Mouse (Mus musculus): Measurements from ENCODE around the gene Gnb3.
"Not testable (repeated sequence)": the region's sequence is repeated elsewhere in the genome, so short reads cannot be mapped to it uniquely, and the experiment has no call there.

Gnb3 gene

GRCm38 (mm10) chr6:124814448-124814847 lies 25.6 kb downstream of the Gnb3 start:
- no peak for DNase-seq

DNA sequence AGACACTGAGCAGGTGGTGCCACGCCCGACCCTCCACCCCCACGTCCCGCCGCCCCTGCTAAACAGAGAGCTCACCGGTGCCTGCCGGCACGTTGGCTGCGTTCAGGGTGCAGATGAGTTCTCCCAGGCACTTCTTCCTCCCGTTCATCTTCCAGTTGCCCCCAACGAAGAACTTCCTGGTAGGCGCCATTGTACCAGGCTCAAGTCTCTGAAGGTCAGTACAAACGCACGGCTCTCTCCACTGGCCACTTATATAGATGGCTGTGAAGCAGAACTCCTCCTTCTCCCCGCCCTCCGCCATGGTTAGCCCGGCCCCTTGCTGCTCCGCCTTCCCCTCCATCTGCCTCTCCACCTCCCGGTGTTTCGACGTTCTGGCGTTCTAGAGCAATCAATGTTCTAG lies 26.1 kb downstream of the Gnb3 start, which contains the start of gene Tpi1:
Gene Tpi1, minus strand, starts transcription at position 364 of the 400 bp plus-strand sequence.
- peak; percentile 93 to 94 for DNase-seq

GRCm38 (mm10) chr6:124813496-124813895 lies 26.6 kb downstream of the Gnb3 start:
- peak; percentile 79 to 86 for DNase-seq

DNA sequence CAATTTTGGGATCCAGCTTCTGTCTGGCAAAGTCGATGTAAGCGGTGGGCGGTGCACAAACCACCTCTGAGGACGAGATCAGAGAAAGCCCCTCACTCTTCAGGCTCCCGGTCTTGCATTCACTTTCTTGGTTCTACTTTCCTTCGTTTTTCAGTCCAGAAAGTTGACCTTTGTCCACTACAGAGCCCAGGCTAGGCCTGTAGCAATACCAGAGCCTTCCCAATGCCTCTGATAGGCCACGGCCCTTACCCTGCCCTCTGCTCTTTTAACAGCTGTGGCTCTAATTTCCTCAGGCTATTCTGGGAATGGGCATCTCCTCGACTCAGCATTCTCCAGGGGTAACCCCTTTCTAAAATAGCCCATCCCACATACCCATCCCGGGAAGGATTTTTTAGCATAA lies 27.2 kb downstream of the Gnb3 start:
- peak in 1 of 2 experiments; percentile 48 for DNase-seq

GRCm38 (mm10) chr6:124811701-124812560 lies 28.1 kb downstream of the Gnb3 start:
- DNase-seq = no peak

- no peak for DNase-seq
Observed at GRCm38 (mm10) chr6:124811403-124811665, 28.7 kb downstream of the Gnb3 start.

DNA sequence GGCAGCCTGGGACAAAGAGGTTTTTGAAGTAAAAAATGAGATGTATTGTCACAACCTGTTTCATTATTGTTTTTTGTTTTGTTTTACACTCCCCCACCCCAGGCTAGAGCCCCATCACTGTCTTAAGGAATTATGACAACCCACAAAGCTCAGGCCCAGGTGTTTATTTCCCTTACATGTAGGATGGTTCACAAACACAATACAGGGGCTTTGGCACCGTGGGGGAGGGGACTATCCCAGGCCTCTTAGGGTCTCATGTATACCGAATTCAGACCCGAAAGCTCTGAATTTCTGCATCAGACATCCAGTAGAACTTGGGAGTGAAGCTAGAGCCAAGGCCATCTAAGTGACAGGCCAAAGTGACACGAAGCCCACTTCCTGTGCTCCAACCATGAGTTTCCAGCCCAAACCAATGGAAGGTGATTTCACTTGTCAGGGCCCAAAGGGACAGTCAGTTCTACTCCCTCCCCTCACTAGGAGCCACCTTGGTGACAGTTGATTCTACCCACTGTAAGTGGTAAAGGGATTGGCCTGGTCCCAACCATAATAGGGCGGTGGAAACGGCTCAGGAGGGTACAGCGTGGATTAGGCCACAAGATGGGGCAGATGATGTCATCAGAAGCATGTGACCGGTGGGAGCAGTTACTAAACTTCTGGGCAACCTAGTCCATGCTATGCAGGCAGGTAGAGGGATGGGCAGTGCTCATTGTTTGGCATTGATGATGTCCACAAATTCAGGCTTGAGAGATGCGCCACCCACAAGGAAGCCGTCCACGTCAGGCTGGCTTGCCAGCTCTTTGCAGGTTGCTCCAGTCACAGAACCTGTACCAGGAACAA lies 29.3 kb downstream of the Gnb3 start:
- not testable (repeated sequence) for DNase-seq

GRCm38 (mm10) chr6:124809775-124810538 lies 30.1 kb downstream of the Gnb3 start:
- DNase-seq = peak; percentile 29 to 49

DNA sequence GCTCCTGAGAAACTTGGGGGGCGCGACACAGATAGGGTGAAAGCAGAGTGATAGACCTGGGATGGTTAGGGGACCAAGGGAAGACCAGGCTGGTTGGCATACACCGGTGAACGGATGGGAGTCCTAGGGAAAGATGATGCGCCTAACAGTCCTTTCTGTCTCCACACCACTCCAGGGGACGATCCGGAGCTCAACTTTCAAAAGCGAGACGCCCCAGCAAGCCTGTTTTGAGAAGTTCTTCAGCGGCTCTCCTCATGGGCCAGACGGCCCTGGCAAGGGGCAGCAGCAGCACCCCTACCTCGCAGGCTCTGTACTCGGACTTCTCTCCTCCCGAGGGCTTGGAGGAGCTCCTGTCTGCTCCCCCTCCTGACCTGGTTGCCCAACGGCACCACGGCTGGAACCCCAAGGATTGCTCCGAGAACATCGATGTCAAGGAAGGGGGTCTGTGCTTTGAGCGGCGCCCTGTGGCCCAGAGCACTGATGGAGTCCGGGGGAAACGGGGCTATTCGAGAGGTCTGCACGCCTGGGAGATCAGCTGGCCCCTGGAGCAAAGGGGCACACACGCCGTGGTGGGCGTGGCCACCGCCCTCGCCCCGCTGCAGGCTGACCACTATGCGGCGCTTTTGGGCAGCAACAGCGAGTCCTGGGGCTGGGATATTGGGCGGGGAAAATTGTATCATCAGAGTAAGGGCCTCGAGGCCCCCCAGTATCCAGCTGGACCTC lies 30.9 kb downstream of the Gnb3 start:
- DNase-seq = peak; percentile 90 to 93

DNA sequence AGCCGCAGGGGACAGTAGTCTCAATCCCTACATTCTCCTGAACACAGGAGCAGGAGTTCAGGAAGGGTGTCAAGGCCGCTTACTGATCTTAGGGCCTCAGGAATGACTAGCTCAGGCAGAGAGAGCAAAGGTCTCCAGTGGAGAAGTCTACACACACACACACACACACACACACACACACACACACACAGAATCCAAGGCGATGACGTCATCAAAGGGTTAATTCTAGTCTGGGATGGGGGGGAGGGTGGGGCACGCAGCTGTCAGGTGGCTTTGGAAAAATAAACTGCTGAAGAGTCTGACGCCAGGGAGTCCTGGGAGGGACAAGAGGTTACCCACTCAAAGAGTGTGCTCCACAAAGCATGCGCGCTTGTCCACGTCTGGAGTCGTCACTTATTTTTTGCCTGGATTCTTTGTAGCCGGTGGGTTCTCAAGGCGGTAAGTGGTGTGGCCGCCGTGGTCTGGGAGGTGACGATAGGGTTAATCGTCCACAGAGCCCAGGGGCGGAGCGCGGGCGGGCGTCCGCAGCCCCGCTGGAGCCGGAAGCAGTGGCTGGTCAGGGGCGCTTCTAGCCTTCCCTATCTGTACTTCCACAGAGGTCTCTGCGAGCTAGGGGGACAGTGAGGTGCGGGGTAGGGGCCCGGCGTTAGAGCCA lies 31.6 kb downstream of the Gnb3 start, which contains the start of gene Spsb2:
Gene Spsb2, plus strand, starts transcription at position 304 of the 655 bp plus-strand sequence.
- peak; percentile 76 to 79 for DNase-seq

GRCm38 (mm10) chr6:124807986-124808357 lies 32.1 kb downstream of the Gnb3 start:
- peak in 1 of 2 experiments; percentile 14 for DNase-seq

DNA sequence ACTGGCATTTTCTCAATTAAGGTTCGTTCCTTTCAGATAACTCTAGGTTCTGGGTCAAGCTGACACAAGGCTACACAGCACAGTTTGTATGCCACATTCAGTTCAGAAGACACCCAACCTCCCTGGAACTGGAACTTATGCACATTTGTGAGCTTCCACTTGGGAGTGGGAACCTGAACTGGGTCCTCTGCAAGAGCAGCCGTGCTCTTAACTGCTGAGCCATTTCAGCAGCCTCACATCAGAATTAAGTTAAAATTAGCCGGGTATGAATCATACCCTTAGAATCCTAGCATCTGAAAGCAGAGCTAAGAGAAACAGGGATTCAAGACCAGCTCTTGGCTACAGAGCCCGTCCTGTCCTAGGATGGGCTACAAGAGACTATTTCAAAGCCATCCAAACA lies 32.7 kb downstream of the Gnb3 start:
- DNase-seq = peak in 1 of 2 experiments; percentile 15

GRCm38 (mm10) chr6:124806446-124807140 lies 33.5 kb downstream of the Gnb3 start:
- peak in 1 of 2 experiments; percentile 33 for DNase-seq

- DNase-seq = peak; percentile 94 to 97
Observed at GRCm38 (mm10) chr6:124805341-124806321, 34.4 kb downstream of the Gnb3 start.

DNA sequence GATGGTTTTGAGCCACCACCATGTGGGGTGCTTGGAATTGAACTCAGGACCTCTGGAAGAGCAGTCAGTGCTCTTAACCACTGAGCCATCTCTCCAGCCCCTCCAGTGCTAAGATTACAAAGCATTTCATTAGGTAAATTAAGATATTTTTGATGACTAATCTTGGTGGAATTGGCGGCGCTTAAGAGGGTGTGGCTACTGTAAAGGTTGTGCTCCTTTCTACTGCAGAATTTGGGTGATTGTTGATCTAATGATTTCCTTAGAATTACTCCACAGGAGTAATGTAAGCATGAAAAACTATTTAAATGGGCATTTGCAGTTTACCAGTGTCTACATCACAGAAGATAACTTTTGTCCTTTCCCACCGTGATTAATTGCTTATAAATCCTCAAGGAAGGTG lies 35.7 kb downstream of the Gnb3 start:
- DNase-seq = no peak

- DNase-seq = not testable (repeated sequence)
Observed at GRCm38 (mm10) chr6:124803691-124804090, 36.4 kb downstream of the Gnb3 start.

GRCm38 (mm10) chr6:124803061-124803460 lies 37.0 kb downstream of the Gnb3 start:
- no peak for DNase-seq

- not testable (repeated sequence) for DNase-seq
Observed at GRCm38 (mm10) chr6:124802400-124802799, 37.7 kb downstream of the Gnb3 start.

- no peak for DNase-seq
Observed at GRCm38 (mm10) chr6:124796200-124796599, 43.9 kb downstream of the Gnb3 start.

- DNase-seq = no peak
Observed at GRCm38 (mm10) chr6:124795781-124796180, 44.3 kb downstream of the Gnb3 start.

All from cerebellum, postnatal 25 days (tissue).